Mouse (Mus musculus) 3T3-L1 (cell line): ENCODE results near the gene Shank1.

Experiments used
- DNase-seq: peaks from one replicate; pipeline ENCODE4 v3.0.0-alpha.2; 2015; ENCODE audit warnings: low read depth, low spot score

Gene Shank1

DNA sequence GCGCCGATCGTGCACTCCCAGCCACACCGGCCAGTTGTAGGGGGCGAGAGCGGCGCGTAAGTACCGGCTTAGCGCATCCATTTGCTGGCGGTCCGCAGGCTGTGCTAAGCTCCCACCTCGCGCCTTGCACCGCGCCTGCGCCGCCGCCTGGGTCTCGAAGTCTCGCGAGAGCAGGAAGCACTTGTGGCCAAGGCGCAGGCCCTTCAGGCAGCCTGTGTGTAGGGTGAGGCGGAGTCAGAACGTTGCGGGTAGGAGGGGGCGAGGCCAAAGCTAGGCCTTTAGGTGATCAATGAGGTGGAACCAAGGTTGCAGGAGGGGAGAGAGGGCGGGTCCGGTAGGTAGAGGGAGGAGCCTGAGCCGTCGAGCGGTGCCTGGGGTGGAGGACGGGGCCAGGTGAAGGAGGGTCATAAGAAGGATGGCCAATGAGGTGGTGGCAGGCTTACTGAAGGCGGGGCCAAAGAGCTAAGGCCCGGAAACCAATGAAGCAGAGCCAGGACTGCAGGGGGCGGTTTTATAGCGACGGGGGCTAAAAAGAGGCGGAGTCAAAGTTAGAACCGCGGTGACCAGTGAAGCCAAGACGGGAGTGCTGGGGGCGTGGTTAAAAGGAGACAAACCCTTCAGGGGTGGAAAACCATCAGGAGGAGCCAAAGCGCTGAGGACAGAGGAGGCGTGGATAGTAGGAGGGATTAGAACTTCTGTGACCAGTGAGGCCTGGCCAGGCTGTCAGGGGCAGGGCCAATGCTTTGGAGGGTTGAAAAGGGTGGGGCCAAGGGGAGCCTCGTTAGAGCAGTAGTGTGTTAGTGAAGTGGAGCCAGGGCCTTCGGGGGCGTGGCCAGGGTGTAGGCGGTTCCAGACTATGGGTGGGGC, 5.0 kb upstream of the Shank1 start:
- DNase-seq: peak; percentile 99

DNA sequence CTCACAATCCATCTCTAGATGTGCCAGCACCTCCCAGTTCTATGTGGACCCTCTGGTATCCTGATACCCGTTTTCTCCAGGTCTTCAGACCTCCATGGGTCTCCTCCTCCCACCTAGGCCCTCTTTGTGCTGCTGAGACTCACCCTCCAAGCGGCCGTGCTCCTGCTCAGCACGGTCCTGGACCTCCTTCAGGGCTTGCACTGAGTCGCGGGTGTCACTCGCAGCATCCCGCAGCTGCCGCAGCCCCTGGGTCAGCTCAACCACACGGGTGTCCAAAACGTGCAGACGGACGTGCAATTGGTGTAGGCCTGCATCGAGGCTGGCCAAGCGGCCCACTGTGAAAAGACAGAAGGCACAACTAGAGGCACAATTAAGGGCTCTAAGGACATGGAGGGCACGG, 4.4 kb upstream of the Shank1 start:
- DNase-seq: no peak

DNA sequence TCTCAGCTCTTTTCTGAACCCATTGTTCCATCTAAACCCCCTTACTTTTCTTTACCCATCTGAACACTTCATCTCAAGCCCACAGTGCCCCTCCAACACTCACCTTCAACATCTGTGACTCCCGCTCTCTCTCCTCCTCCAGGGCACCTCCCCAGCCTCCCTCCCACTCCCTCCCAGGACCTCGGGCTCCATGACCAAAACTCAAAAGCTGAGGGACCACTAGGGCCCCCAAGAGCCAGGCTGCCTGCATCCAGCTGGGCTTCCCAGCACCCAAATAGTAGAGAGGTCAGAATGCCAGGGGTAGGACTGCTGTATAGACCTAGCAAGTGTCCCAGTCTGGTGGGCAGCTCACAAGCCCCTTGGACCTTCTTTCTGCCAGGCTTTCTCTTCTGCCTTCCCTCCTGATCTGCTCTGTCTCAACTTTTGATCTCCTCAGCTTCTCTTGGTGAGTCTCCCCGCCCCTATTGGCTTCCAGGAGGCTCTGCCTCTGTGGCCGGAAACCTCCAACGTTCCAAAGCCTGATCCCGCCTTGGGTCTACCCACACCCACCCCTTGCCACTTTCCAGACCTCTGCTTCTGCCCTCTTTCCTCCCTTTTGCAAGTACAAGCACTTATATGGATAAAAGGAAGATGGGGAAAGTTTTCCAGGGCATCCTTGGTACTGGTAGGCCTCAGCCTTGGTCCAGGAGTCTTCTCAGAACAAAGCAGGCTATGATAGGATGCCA, 3.4 kb upstream of the Shank1 start, which contains the start of gene Clec11a:
Clec11a (minus strand) TSS at position 387 of the 725 bp plus-strand sequence.
- DNase-seq: no peak

DNA sequence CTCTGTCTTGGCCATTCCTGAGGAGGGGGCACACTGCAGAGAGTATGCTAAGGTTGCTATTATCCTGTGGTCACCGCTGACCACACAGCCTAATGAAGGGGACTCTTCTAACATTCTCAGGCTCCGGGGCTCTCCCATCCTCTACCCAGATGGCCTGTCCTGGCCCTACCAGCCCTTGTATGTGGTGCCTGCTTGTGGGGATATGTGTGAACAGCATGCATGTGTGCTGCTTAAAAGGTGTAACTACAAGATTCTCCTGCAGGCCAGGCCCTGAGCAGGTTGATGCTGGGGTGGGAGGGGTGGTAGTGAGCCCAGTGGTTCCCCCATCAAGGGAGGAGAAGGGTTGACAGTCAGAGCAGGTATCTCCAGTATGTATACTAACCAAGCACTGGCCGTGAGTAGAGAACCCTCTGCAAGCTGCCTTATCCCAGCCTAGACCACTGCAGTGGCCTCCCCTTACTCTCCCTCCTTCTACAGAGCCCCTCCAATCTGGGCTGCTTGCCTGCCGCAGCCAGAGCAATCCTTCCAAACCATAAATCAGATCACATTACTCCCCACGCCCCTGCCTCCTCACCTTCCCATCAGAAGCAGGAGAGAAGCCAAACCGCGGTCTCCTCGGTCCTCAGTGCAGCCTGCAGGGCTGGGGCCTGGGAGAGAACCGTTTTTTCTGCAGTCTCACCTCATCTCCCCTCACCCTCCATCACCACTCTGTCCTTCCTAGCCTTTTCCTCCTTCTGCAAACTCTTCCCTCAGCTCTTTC, 2.6 kb upstream of the Shank1 start:
- peak; percentile 24 for DNase-seq

DNA sequence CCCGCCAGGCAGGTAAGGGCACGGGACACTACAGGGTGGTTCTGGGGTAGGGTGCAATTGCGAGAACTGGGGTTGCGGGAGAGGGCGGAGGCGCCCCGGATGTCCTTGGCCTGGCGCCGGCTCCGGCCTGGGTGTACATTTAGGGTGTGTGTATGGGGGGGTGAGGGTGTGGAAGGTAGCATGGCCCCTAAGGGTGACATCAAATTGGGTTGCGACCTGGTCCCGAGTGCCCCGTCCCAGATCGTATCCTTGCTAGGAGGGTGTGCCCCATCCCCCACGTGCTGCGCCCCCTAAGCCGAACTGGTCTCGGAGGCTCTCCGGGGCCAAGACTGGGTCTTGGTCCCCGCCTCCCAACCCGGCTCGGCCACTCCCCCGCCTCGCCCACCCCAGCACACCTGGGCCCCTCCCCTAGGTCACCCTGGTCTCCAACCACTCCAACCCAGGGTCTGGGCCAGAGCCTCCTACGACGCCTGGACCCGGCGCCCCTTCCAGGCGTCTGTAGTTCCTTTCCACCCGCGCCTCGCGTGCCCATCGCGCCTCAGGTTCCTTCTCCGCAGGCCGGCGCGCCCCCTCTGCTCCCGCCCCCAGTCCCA, 328 bp downstream of the Shank1 start:
- DNase-seq: no peak

DNA sequence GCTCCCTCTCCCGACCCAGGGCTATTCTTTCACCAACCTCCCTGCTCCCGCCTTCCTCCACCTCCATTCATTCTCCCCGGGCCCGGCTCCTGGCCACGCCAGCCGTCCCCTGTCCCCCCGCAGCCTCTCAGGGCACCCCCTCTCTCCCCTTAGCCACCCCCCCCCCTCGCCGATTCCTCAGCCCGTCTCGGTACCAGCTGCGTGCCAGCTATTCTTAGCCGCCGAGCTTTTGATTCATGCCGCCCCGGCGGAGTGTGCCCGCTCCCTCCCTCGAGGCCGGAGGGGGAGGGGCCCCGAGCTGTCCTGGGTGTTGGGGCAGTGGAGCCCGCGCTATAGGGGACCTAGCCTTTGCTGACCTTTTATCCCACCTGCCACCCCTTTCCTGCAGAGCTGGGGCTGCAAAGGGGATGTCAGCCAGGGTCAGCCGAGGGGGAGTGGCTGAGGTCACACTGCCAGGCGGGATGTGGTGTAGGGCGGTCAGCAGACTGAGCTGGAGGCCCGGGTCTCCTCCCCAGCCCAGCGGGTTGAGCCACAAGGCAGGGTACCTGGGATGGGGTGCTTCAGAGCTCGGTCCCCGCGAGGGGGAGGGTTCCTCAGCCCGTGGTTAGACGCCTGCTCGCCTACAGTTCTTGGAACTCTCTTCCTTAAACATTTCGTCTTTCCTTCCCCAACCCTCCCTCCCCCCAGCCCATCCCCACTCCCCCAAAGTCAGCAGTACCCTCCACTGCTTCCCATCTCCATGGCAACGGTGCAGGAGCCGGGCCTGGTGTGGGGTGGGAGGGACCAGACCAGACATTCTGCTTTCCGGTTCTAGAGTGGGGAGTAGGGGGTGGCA, 1.0 kb downstream of the Shank1 start:
- DNase-seq: no peak

DNA sequence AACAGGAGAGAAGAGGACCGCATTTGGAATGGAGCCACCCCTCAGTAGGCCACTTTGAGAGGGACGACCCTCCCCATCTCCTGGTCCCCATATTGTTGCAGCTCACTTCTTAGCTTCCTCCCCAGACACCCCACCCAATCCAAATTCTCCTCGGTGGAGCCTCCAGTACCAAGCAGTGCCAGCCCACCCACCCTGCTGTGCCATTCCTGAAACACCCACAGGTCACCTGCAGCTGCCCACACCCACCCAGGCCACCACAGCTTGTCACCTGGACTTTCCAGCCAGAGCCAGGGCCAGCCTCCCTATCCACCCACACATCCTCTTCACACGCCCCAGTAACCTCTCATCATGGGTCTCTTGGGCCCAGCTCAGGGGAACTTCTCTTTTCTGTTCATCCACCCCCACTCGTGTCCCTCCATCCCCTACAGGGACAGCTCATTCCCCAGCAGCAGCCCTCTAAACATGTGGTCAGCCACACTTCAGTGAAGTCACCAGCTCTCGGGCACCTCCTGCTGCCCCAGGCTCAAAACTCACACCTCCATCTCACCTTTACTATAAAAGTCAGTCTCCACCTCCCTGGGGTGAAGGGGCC, 1.8 kb downstream of the Shank1 start:
- no peak for DNase-seq

DNA sequence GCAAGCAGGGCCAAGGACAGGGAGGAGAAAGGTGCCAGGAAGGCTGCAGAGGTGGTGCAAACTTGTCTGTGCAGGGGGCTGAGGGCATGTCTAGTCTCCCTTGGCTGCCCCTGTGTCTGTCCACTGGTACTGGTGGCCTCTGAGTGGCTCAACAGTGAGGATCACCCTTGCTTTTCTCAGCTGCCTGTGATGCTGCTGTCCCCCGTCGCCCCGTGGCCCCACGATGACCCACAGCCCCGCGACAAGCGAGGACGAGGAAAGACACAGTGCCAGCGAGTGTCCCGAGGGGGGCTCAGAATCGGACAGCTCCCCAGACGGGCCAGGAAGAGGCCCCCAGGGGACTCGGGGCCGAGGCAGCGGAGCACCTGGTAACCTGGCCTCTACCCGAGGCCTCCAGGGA, 2.4 kb downstream of the Shank1 start:
- DNase-seq: no peak

DNA sequence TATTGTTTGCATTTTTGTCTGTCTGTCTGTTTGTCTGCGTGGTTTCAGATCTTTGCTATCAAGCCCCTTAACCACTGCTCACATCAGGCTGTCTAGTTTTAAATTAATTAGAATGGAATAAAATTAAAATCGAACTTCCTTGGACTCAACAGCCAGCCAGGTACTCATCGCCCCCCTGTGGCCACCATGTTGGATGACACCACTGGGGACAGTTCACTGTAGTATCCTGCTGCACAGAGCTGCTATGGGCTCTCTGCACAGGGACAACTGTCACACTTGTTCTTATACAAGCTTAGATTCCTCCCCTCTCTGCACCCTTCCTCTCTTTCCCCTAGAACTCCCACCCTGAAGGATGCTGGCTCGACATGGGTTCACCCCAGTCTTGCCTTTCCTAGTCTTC, 7.9 kb downstream of the Shank1 start:
- DNase-seq: peak; percentile 16

DNA sequence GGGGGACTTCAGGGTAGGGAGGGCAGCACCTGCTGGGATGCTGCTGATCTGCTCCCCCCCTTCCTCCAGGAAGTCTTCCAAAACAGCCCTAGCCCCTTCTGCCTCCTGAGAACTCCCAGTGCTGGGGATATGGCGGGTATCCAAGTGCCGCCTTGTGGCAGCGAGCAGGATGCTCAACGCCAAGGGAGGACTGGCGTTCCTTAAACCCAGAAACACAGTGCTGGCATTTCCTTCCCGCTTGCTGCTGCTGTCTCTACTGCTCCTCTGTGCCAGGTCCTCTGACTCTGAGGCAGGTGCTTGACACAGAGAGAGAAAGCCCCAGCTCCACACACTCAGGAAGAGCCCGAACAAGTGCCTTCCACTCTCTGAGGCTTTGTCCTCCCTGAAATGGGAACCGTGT, 10.8 kb downstream of the Shank1 start:
- DNase-seq: no peak

DNA sequence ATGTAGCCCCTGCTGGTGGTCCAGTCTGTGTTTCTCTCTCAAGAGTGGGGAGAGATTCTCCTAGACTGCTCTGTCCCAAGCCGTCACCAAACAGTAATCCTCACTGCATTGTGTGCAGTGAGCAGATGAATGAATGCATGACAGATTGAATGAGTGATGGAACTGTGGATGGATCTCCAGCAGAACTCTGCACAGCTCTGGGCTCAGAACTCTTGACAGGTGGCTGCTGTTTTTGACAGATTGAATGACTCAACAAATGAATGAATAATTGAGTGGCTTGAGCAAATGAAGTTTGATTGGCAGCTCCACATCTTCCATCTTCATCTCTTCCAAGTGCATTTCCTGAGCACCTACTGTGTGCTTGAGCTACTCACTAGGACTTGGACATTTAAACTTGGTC, 12.2 kb downstream of the Shank1 start:
- no peak for DNase-seq

DNA sequence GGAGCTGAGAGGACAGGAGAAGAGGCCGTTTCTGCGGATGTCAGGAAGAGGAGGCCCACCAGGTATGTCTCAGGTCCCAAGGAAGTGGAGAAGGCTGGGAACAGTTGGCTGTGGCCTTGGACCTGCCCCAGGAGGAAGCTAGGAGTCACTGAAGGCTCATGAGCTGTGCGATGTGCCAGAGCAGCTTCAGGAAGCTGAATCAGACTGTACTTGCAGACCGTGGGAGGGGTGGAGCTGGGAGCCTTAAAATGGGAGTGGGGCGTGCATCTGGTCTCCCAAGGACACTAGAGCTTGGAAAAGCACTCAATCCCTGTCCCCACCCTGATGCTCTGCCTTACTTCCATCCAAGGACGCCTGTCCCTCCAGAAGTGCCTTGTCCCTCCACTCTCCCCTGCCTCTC, 16.6 kb downstream of the Shank1 start:
- no peak for DNase-seq

DNA sequence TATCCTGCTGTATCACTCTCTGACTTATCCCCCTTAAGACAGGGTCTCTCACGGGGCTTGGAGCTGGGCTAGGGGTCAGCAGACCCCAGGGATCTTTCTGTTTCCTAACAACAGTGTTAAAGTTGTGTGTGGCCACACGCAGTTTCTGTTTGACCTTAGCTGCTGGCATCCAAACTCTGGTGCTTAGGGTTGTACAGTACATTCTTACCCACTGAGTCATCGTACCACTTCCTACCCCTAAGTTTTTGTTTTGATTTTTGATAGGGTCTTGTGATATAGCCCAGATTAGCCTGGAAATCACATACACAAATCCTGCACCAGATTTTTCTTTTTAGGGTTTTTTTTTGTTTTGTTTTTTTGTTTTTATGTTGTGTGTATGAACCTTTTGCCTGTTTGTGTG, 22.3 kb downstream of the Shank1 start:
- DNase-seq: peak; percentile 65

DNA sequence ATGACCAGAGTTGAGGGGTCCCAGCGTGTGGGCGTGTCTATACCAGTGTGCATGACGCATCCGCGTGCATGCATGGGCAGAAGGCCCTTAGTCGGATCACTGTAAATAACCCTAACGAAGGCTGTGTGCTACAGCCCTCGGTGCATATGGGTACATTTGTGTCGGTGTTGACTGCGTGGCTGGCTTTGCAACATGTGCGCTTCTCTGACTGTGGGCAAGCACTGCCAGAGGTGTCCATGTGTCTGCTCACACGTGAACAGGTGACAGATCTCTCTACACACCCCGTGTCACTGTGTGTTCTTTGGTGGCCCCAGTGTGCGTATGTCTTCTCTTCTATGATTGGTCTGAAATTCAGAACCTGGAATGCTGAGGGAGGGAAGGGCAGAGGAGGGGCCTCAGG, 24.1 kb downstream of the Shank1 start:
- no peak for DNase-seq

DNA sequence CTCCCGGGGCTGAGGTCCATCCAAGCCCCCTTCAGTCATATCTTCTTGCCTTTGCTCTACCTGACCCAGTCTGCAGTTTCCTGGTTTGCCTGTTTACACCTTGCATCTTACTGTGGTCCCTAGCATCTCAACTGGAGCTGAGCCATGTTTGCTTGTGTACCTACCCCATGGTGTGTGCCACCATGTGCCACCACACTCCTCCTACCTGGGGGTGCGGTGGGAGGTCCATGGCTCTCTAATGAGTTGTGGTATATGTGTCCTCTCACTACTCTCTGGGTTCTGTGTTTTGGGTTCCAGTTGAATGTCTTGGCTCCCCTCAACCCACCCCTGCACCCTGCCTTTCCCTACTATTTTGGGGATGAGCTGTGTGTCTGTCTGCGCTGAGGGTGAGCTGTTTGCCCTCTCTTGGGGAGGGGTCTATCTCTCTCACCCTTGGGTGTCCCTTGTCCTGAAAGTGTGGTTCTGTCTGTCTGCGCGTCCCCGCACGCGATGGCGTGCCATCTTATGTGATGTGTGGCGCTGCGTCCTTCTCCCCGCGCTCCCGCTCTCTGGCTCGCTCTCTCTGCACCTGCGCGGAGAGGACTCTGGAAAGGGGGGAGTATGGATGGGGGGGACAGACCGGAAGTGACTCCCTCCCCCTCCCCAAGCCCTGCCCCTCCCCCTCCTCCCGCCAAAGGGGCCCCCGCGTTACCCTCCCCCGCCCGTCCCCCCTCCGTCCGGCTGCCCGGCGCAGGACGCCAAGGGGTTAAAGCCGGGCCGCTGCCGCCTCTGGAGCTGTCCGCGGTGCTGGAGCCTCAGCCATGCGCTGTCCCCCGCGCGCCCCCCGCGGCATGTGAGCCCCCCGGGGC, 25.2 kb downstream of the Shank1 start:
- no peak for DNase-seq

DNA sequence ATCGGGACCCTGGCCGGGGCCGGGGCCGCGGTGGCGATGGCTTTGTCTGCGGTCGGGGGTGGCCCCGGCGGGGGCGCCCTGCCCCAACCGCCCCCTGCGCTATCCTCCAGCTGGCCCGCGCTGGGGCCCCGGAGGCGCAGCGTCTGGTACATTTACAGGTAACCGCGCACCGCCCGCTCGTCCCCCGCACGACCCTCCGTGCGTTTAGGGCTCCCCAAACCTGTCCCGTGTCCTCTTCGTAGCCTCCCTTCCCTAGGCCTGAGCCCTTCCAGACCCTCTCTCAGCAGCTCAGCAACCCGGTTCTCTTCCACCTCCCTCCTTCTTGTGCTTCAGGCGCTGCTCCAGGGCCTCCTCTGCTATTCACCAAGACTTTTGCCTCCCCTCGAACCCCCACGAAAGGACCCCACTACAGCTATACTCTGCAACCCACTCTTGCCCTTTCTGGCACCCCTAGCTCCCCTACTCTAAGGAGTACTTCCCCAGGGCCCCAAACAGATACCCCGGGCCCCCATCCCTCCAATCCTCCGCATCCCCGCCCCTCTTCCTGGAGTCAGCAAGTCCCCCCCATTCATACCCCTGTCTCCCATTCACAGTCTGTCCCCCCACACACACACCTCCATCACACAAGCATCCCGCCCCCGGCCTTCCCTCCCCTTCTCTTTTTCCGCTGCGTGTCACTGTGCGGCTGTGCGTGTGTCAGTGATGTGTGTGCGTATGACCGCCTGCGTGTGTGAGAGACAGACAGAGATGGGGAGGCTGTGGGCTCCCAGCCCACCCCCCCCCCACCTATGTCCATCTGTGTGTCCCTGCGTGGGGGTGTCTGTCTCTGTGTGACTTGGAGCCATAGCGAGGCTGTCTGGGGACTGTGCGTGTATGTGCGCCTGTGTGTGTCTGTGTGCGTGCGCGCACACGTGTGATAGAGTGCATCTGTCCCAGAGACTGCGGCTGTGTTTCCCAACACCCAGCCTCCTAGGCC, 26.3 kb downstream of the Shank1 start:
- no peak for DNase-seq

DNA sequence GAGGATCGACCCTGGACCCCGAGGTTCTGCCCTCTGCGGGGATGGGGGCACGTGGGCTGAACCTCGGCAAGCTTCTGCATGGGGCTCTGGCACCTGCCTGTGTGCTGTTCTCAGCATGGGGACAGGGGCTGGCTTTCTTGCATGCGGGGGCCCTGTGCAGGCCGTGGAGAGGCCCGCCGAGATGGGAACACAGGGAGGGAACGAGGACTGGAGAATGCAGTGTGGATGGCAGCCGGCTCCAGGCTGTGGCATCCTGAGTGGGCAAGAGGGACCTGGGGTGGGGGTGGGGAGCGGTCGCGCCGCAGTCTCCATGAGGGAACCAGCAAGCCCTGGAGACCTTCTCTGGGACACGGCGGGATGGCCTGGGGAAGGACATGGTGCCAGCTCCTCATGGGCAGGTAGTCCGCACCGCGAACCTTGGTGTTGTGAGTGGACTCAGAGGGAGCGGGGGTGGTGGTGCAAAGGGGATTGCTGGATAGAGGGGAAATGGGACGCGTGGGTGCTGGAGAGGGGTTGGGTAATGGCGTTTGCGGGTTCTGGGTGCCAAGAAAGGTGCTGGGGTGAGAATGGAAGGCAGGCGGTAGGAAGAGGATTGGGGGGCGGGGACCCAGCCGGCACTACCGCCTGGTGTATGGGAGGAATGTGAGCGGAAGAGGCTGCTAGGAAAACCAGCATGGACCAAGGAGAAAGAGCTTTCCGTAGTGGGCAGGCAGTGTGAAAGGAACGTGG, 27.2 kb downstream of the Shank1 start:
- DNase-seq: no peak

DNA sequence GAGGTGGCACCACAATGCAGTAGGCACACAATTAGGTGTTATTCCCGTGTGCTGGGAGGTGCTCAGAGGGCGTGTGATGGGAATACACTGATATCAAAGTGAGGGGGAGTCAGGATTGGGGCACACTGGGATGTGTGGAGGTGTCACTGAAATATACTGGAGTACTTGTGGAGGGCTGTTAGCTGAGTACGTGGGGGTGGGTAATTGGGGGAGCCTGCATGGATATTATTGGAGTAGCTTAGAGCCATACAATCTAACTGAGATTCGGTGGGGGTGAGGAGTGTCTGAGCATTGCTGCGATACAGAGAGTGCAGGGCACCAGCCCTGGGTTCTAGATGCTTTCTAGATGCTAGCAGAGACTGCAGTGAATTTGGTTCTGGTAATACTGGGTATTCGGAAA, 30.2 kb downstream of the Shank1 start:
- no peak for DNase-seq
